Mouse (Mus musculus): ENCODE results near the gene Tmcc1. TPM values are rescaled to one million over a fixed set of nuclear protein-coding genes. Genes with fewer than 3 reads are reported as not detected.
"Not testable (repeated sequence)": the region's sequence is repeated elsewhere in the genome, so short reads cannot be mapped to it uniquely, and the experiment has no call there.

The Tmcc1 gene
- polyA plus RNA-seq, 1 experiment from 2014 or later, result 11.1 TPM

GRCm38 (mm10) chr6:116133756-116134155 lies 59.5 kb downstream of the Tmcc1 start:
- Histone ChIP-seq H3K27me3 (ENCODE audit: control insufficient read depth, insufficient read depth, low read depth, low read length) (no peaks in the 10 kb centered on the region), H3K36me3 (ENCODE audit: control insufficient read depth, insufficient read depth, low read length) (0 out of 2 replicates have a peak, but pooled peaks cover 3% of the 10 kb centered on the region), H3K27ac (ENCODE audit: low read length) (no peak overlapping the region), H3K9me3 (ENCODE audit: control insufficient read depth, low read length) (no peaks in the 10 kb centered on the region), H3K4me3 (ENCODE audit: low read length) (no peak overlapping the region), H3K9ac (ENCODE audit: low read length) (no peak overlapping the region), H3K4me2 (ENCODE audit: low read depth, low read length) (no peak overlapping the region), H3K4me1 (replicated peaks; ENCODE audit: control insufficient read depth, insufficient read depth, low read length) (peaks cover 8% of the 10 kb centered on the region)
- ATAC-seq (ENCODE audit: low read depth), result no peak
- 69% methylated on average over 8 of the region's 8 CpGs for WGBS

GRCm38 (mm10) chr6:116131771-116132170 lies 61.5 kb downstream of the Tmcc1 start:
- H3K27ac ChIP-seq (ENCODE audit: low read length), result no peak overlapping the region
- peaks cover 8% of the 10 kb centered on the region for H3K4me1 ChIP-seq (replicated peaks; ENCODE audit: control insufficient read depth, insufficient read depth, low read length)
- WGBS, result 78% methylated on average over 1 of the region's 1 CpGs
- 0 out of 2 replicates have a peak, but pooled peaks cover 3% of the 10 kb centered on the region for H3K36me3 ChIP-seq (ENCODE audit: control insufficient read depth, insufficient read depth, low read length)
- no peaks in the 10 kb centered on the region for H3K9me3 ChIP-seq (ENCODE audit: control insufficient read depth, low read length)
- H3K4me3 ChIP-seq (ENCODE audit: low read length), result no peak overlapping the region
- ATAC-seq (ENCODE audit: low read depth), result no peak
- no peak overlapping the region for H3K4me2 ChIP-seq (ENCODE audit: low read depth, low read length)
- no peak overlapping the region for H3K9ac ChIP-seq (ENCODE audit: low read length)
- no peaks in the 10 kb centered on the region for H3K27me3 ChIP-seq (ENCODE audit: control insufficient read depth, insufficient read depth, low read depth, low read length)

- 18% methylated on average over 1 of the region's 1 CpGs for WGBS
- Histone ChIP-seq H3K27ac (ENCODE audit: low read length) (no peak overlapping the region), H3K9me3 (ENCODE audit: control insufficient read depth, low read length) (no peaks in the 10 kb centered on the region), H3K9ac (ENCODE audit: low read length) (no peak overlapping the region), H3K36me3 (ENCODE audit: control insufficient read depth, insufficient read depth, low read length) (0 out of 2 replicates have a peak, but pooled peaks cover 2% of the 10 kb centered on the region), H3K4me2 (ENCODE audit: low read depth, low read length) (no peak overlapping the region), H3K4me3 (ENCODE audit: low read length) (no peak overlapping the region), H3K4me1 (replicated peaks; ENCODE audit: control insufficient read depth, insufficient read depth, low read length) (no peaks in the 10 kb centered on the region), H3K27me3 (ENCODE audit: control insufficient read depth, insufficient read depth, low read depth, low read length) (no peaks in the 10 kb centered on the region)
- ATAC-seq (ENCODE audit: low read depth), result no peak
Observed at GRCm38 (mm10) chr6:116128710-116129109, 64.6 kb downstream of the Tmcc1 start.

GRCm38 (mm10) chr6:116127918-116128443 lies 65.3 kb downstream of the Tmcc1 start:
- Histone ChIP-seq H3K27ac (ENCODE audit: low read length) (no peak overlapping the region), H3K9me3 (ENCODE audit: control insufficient read depth, low read length) (no peaks in the 10 kb centered on the region), H3K36me3 (ENCODE audit: control insufficient read depth, insufficient read depth, low read length) (no peaks in the 10 kb centered on the region), H3K4me3 (ENCODE audit: low read length) (no peak overlapping the region), H3K4me2 (ENCODE audit: low read depth, low read length) (no peak overlapping the region), H3K4me1 (replicated peaks; ENCODE audit: control insufficient read depth, insufficient read depth, low read length) (no peaks in the 10 kb centered on the region), H3K9ac (ENCODE audit: low read length) (no peak overlapping the region), H3K27me3 (ENCODE audit: control insufficient read depth, insufficient read depth, low read depth, low read length) (no peaks in the 10 kb centered on the region)
- ATAC-seq (ENCODE audit: low read depth), result no peak

GRCm38 (mm10) chr6:116126577-116126976 lies 66.7 kb downstream of the Tmcc1 start:
- Histone ChIP-seq H3K27ac (ENCODE audit: low read length) (no peak overlapping the region), H3K9me3 (ENCODE audit: control insufficient read depth, low read length) (no peaks in the 10 kb centered on the region), H3K36me3 (ENCODE audit: control insufficient read depth, insufficient read depth, low read length) (no peaks in the 10 kb centered on the region), H3K4me3 (ENCODE audit: low read length) (no peak overlapping the region), H3K4me2 (ENCODE audit: low read depth, low read length) (no peak overlapping the region), H3K27me3 (ENCODE audit: control insufficient read depth, insufficient read depth, low read depth, low read length) (no peaks in the 10 kb centered on the region), H3K4me1 (replicated peaks; ENCODE audit: control insufficient read depth, insufficient read depth, low read length) (no peaks in the 10 kb centered on the region), H3K9ac (ENCODE audit: low read length) (no peak overlapping the region)
- no peak for ATAC-seq (ENCODE audit: low read depth)

- no peaks in the 10 kb centered on the region for H3K9me3 ChIP-seq (ENCODE audit: control insufficient read depth, low read length)
- no peak for ATAC-seq (ENCODE audit: low read depth)
Observed at GRCm38 (mm10) chr6:116122881-116123280, 70.4 kb downstream of the Tmcc1 start.

GRCm38 (mm10) chr6:116119669-116120068 lies 73.6 kb downstream of the Tmcc1 start:
- H3K9ac ChIP-seq (ENCODE audit: low read length), result no peak overlapping the region
- H3K4me2 ChIP-seq (ENCODE audit: low read depth, low read length), result no peak overlapping the region
- H3K4me1 ChIP-seq (replicated peaks; ENCODE audit: control insufficient read depth, insufficient read depth, low read length), result no peaks in the 10 kb centered on the region
- no peak for ATAC-seq (ENCODE audit: low read depth)
- WGBS, result 85% methylated on average over 4 of the region's 4 CpGs
- H3K9me3 ChIP-seq (ENCODE audit: control insufficient read depth, low read length), result no peaks in the 10 kb centered on the region
- H3K27ac ChIP-seq (ENCODE audit: low read length), result no peak overlapping the region
- no peaks in the 10 kb centered on the region for H3K27me3 ChIP-seq (ENCODE audit: control insufficient read depth, insufficient read depth, low read depth, low read length)
- H3K4me3 ChIP-seq (ENCODE audit: low read length), result no peak overlapping the region
- H3K36me3 ChIP-seq (ENCODE audit: control insufficient read depth, insufficient read depth, low read length), result no peaks in the 10 kb centered on the region

More at GRCm38 (mm10) chr6:116122881-116123280, 70.4 kb downstream of the Tmcc1 start:
- Histone ChIP-seq H3K4me3 (ENCODE audit: low read length) (no peak overlapping the region), H3K36me3 (ENCODE audit: control insufficient read depth, insufficient read depth, low read length) (no peaks in the 10 kb centered on the region), H3K27ac (ENCODE audit: low read length) (no peak overlapping the region), H3K4me2 (ENCODE audit: low read depth, low read length) (no peak overlapping the region), H3K4me1 (replicated peaks; ENCODE audit: control insufficient read depth, insufficient read depth, low read length) (no peaks in the 10 kb centered on the region), H3K9ac (ENCODE audit: low read length) (no peak overlapping the region), H3K27me3 (ENCODE audit: control insufficient read depth, insufficient read depth, low read depth, low read length) (no peaks in the 10 kb centered on the region)
- WGBS, result 78% methylated on average over 1 of the region's 1 CpGs

GRCm38 (mm10) chr6:116116634-116117033 lies 76.7 kb downstream of the Tmcc1 start:
- H3K4me2 ChIP-seq (ENCODE audit: low read depth, low read length); ATAC-seq (ENCODE audit: low read depth); H3K4me3 ChIP-seq (ENCODE audit: low read length); H3K9ac ChIP-seq (ENCODE audit: low read length); H3K9me3 ChIP-seq (ENCODE audit: control insufficient read depth, low read length); H3K36me3 ChIP-seq (ENCODE audit: control insufficient read depth, insufficient read depth, low read length); H3K27ac ChIP-seq (ENCODE audit: low read length); H3K4me1 ChIP-seq (replicated peaks; ENCODE audit: control insufficient read depth, insufficient read depth, low read length); H3K27me3 ChIP-seq (ENCODE audit: control insufficient read depth, insufficient read depth, low read depth, low read length): not testable (repeated sequence)
- whole genome bisulfite sequencing, result 91% methylated on average over 6 of the region's 6 CpGs

GRCm38 (mm10) chr6:116110588-116110987 lies 82.7 kb downstream of the Tmcc1 start:
- ATAC-seq (ENCODE audit: low read depth), result no peak
- WGBS, result 65% methylated on average over 4 of the region's 4 CpGs
- Histone ChIP-seq H3K4me1 (replicated peaks; ENCODE audit: control insufficient read depth, insufficient read depth, low read length) (peaks cover 4% of the 10 kb centered on the region; the same call in 1 of the 2 replicates), H3K9ac (ENCODE audit: low read length) (no peak overlapping the region), H3K4me2 (ENCODE audit: low read depth, low read length) (no peak overlapping the region), H3K36me3 (ENCODE audit: control insufficient read depth, insufficient read depth, low read length) (no peaks in the 10 kb centered on the region), H3K4me3 (ENCODE audit: low read length) (no peak overlapping the region), H3K9me3 (ENCODE audit: control insufficient read depth, low read length) (no peaks in the 10 kb centered on the region), H3K27ac (ENCODE audit: low read length) (no peak overlapping the region), H3K27me3 (ENCODE audit: control insufficient read depth, insufficient read depth, low read depth, low read length) (no peaks in the 10 kb centered on the region)
